Mouse (Mus musculus): ENCODE results near the gene Gm7697. TPM values are rescaled to one million over a fixed set of nuclear protein-coding genes. Genes with fewer than 3 reads are reported as not detected.
A peak's percentile ranks its signal among the peaks of the same experiment; 100 is the strongest.
"Not testable (repeated sequence)": the region's sequence is repeated elsewhere in the genome, so short reads cannot be mapped to it uniquely, and the experiment has no call there.

Gm7697 gene
- not detected in 2 replicates for polyA plus RNA-seq (2012; rRNA removed)

DNA sequence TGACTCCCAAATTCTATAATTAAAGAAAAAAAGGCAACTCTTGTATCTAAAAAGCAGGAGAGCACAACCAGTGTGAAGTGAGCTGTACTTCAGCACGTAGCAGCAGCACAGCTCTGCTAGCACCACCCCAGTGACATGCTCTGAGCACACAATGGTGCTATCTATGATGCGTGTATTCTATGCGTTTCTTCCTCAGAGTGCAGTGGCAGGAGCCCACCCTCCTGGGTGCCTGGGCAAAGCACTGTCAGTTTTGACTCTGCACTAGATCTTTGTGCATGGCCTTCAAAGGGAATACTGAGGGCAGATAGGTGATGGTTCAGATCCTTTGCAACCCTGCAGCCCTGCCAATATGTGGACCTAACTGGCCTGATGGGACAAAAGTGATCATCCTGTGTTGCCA, at the start of gene Gm7697:
Gene Gm7697, minus strand, starts transcription at position 101 of the 400 bp plus-strand sequence.
- H3K36me3 ChIP-seq (ENCODE audit: control insufficient read depth, insufficient read depth, low read length); H3K4me1 ChIP-seq (ENCODE audit: control insufficient read depth, insufficient read depth, low read length); H3K27me3 ChIP-seq (replicated peaks; ENCODE audit: control insufficient read depth, insufficient read depth, low read length); DNase-seq; H3K4me3 ChIP-seq (ENCODE audit: insufficient read depth, low read depth, low read length); H3K27ac ChIP-seq (ENCODE audit: insufficient read depth, low read depth, low read length): not testable (repeated sequence)
- WGBS, result 85% methylated on average over 2 of the region's 3 CpGs

DNA sequence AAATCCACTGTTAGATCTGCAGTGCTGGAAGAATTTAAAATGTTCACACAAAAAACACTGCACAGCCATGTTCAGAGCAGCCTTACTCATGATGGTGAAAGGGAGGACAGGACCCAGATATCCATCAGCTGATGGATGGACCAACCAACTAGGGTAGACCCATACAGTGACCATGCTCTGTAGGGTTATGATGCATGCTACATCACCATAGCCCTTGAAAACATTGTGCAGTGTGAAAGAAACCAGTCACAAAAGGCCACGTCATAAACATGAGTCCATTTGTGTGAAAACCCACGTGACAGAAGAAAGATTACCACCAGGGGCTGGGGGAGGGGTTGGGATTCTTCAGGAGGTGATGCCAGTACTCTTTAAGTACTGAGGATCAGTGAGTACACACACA, 28.5 kb upstream of the Gm7697 start:
- H3K27me3 ChIP-seq (replicated peaks; ENCODE audit: control insufficient read depth, insufficient read depth, low read length); H3K4me1 ChIP-seq (ENCODE audit: control insufficient read depth, insufficient read depth, low read length); H3K36me3 ChIP-seq (ENCODE audit: control insufficient read depth, insufficient read depth, low read length); H3K27ac ChIP-seq (ENCODE audit: insufficient read depth, low read depth, low read length); DNase-seq; H3K4me3 ChIP-seq (ENCODE audit: insufficient read depth, low read depth, low read length): not testable (repeated sequence)
- 50% methylated on average over 2 of the region's 2 CpGs for WGBS

DNA sequence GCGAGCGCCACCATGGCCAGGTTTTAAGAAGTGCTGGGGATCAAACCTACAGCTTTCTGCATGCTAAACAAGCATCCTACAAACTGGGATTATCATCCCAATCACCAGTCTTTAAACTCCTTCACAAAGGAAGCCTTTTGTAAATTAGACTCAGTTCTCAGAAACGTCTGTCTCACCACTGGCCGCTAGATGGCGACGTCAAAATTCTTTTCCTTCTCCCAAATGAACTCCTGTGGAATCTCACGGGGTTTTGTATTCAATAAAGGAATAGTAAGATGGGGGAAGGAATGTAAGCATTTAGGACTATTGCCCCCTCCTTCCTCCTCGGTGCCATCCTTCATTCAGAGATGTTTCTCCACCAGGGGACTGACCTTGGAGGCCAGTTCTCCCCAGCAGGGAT, 26.8 kb upstream of the Gm7697 start:
- 10% methylated on average over 8 of the region's 8 CpGs for WGBS
- not testable (repeated sequence) for H3K4me1 ChIP-seq (ENCODE audit: control insufficient read depth, insufficient read depth, low read length); H3K36me3 ChIP-seq (ENCODE audit: control insufficient read depth, insufficient read depth, low read length); H3K4me3 ChIP-seq (ENCODE audit: insufficient read depth, low read depth, low read length); H3K27me3 ChIP-seq (replicated peaks; ENCODE audit: control insufficient read depth, insufficient read depth, low read length); H3K27ac ChIP-seq (ENCODE audit: insufficient read depth, low read depth, low read length)
- peak; percentile 60 for DNase-seq

DNA sequence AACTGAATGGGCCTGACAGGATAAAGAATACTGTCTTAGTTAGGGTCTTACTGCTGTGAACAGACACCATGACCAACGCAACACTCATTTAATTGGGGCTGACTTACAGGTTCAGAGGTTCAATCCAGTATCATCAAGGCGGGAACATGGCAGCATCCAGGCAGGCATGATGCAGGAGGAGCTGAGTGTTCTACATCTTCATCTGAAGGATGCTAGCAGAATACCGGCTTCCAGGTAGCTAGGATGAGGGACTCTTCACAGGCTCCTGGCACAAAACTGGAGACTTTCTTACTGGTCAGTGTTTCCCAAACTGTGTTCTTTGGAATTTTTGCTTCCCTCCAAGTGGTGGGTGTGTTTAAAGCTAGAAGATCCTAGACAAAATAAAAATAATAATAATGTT, 25.3 kb upstream of the Gm7697 start:
- H3K27ac ChIP-seq (ENCODE audit: insufficient read depth, low read depth, low read length); H3K36me3 ChIP-seq (ENCODE audit: control insufficient read depth, insufficient read depth, low read length); H3K4me3 ChIP-seq (ENCODE audit: insufficient read depth, low read depth, low read length); DNase-seq; H3K27me3 ChIP-seq (replicated peaks; ENCODE audit: control insufficient read depth, insufficient read depth, low read length); H3K4me1 ChIP-seq (ENCODE audit: control insufficient read depth, insufficient read depth, low read length): not testable (repeated sequence)
- 93% methylated on average over 3 of the region's 3 CpGs for WGBS

DNA sequence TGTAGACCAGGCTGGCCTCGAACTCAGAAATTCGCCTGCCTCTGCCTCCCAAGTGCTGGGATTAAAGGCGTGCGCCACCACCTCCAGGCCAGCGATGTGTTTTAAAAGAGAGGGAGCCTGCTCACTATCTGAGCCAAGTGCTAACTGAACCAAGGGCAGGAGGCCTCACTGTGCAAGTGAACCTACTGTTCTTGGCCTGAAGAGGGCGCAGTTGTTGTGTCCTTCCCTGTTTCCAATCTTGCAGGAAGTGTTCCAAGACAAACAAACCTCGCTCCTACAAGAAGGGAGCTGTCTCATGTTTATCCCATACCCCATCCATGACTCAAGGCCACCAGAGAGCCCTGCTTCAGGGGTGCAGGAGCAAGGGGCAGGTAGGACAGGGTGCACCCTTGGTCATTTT, 24.4 kb upstream of the Gm7697 start:
- WGBS, result 67% methylated on average over 7 of the region's 7 CpGs
- TF ChIP-seq CTCF (conservative IDR thresholded peaks at IDR 0.05; ENCODE audit: insufficient read depth, insufficient read length, low read depth, low read length), result peak; percentile 50
- H3K36me3 ChIP-seq (ENCODE audit: control insufficient read depth, insufficient read depth, low read length); H3K4me1 ChIP-seq (ENCODE audit: control insufficient read depth, insufficient read depth, low read length); H3K27me3 ChIP-seq (replicated peaks; ENCODE audit: control insufficient read depth, insufficient read depth, low read length); DNase-seq; H3K27ac ChIP-seq (ENCODE audit: insufficient read depth, low read depth, low read length); H3K4me3 ChIP-seq (ENCODE audit: insufficient read depth, low read depth, low read length): not testable (repeated sequence)

DNA sequence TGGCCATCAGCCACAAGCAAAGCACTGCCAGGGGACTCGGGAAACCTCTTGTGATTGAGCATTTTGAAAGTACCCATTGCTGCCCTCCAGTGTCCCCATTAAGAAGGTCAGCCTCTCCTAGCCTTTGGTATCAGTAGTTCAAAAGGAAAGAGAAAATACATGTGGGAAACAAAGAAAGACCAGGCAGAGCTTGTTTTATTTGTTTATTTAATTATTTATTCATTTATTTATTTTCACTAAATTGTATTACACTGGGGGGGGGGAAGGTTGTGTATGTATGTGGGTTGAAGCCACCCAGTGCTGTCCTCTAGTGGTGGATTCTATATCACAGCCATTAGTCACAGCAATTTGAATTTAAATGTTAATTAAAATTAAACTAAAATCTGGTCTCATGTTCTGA, 22.2 kb upstream of the Gm7697 start:
- WGBS, result 33% methylated on average over 1 of the region's 1 CpGs
- H3K4me3 ChIP-seq (ENCODE audit: insufficient read depth, low read depth, low read length); H3K36me3 ChIP-seq (ENCODE audit: control insufficient read depth, insufficient read depth, low read length); H3K27me3 ChIP-seq (replicated peaks; ENCODE audit: control insufficient read depth, insufficient read depth, low read length); H3K4me1 ChIP-seq (ENCODE audit: control insufficient read depth, insufficient read depth, low read length); DNase-seq; H3K27ac ChIP-seq (ENCODE audit: insufficient read depth, low read depth, low read length): not testable (repeated sequence)

DNA sequence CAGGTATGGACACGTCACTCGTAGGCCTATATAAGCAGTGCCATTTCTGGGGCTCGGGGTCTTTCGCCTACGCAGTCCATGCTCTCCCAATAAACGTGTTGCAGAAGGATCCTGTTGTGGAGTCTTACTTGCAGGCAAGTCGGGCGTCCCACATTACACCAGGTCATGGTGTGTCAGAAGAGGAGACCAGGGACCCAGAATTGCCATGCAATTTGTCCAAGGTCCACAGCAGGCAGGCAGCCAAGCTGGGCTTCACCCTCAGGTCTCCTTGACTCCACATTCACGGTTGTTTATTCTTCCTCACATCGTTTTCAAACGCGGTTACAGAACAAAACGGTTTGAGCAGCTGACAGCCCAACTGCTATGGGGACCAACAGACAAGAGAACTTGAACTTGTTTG, 21.7 kb upstream of the Gm7697 start:
- not testable (repeated sequence) for H3K27ac ChIP-seq (ENCODE audit: insufficient read depth, low read depth, low read length); H3K4me1 ChIP-seq (ENCODE audit: control insufficient read depth, insufficient read depth, low read length); H3K4me3 ChIP-seq (ENCODE audit: insufficient read depth, low read depth, low read length); H3K36me3 ChIP-seq (ENCODE audit: control insufficient read depth, insufficient read depth, low read length); H3K27me3 ChIP-seq (replicated peaks; ENCODE audit: control insufficient read depth, insufficient read depth, low read length)
- DNase-seq, result peak; percentile 44
- 78% methylated on average over 13 of the region's 13 CpGs for WGBS

DNA sequence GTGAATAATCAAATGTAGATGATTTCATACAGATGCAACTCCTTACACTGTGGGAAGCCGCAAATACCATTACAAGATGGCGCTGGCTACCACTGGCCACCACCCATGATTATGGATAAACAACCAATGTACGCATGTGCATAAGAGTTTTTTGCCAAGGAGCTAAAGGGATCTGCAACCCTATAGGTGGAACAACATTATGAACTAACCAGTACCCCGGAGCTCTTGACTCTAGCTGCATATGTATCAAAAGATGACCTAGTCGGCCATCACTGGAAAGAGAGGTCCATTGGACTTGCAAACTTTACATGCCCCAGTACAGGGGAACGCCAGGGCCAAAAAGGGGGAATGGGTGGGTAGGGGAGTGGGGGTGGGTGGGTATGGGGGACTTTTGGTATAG, 21.2 kb upstream of the Gm7697 start:
- WGBS, result 94% methylated on average over 6 of the region's 6 CpGs
- not testable (repeated sequence) for H3K4me1 ChIP-seq (ENCODE audit: control insufficient read depth, insufficient read depth, low read length)

DNA sequence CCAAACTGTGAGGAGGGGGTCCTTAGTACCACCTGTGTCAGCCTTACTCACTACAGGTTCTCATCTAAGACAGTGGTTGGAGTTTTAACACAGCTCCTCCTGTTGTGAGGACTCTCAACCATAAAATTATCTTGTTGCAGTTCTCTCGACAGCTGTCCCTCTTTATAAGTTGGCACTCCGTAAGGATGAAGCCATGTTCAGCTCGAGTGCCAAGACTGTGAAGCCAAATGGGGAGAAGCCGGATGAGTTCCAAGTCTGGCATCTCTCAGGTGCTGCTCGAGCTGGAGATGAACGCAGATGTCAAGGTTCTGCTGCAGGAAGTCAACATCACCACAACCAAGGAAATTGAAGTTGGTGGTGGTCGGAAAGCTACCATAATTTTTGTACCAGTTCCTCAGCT, 18.0 kb upstream of the Gm7697 start:
- 90% methylated on average over 7 of the region's 7 CpGs for WGBS
- not testable (repeated sequence) for H3K4me1 ChIP-seq (ENCODE audit: control insufficient read depth, insufficient read depth, low read length); DNase-seq; H3K27me3 ChIP-seq (replicated peaks; ENCODE audit: control insufficient read depth, insufficient read depth, low read length); H3K36me3 ChIP-seq (ENCODE audit: control insufficient read depth, insufficient read depth, low read length); H3K27ac ChIP-seq (ENCODE audit: insufficient read depth, low read depth, low read length); H3K4me3 ChIP-seq (ENCODE audit: insufficient read depth, low read depth, low read length)

More for the DNA sequence above, 21.2 kb upstream of the Gm7697 start:
- DNase-seq; H3K4me3 ChIP-seq (ENCODE audit: insufficient read depth, low read depth, low read length); H3K27me3 ChIP-seq (replicated peaks; ENCODE audit: control insufficient read depth, insufficient read depth, low read length); H3K27ac ChIP-seq (ENCODE audit: insufficient read depth, low read depth, low read length); H3K36me3 ChIP-seq (ENCODE audit: control insufficient read depth, insufficient read depth, low read length): not testable (repeated sequence)

DNA sequence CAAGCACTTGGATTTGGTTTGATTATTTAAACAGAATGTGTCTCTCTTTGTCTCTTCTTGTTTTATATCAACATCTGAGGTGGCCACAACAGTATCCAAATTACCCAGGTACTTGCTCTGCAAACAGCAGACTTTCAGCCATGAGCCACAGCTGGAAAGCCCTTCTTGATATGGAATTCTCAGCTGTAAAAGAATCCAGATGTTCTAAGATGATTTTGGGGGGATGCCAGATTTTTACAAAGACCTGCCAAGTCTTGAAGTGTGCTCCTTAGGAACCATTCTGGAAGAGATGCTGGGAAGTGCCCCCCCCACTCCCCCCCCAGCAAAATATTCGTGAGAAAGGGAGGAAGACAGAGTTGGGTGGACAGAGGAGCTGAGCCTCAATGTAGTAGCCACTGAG, 17.6 kb upstream of the Gm7697 start:
- not testable (repeated sequence) for DNase-seq; H3K27ac ChIP-seq (ENCODE audit: insufficient read depth, low read depth, low read length); H3K27me3 ChIP-seq (replicated peaks; ENCODE audit: control insufficient read depth, insufficient read depth, low read length); H3K4me3 ChIP-seq (ENCODE audit: insufficient read depth, low read depth, low read length); H3K4me1 ChIP-seq (ENCODE audit: control insufficient read depth, insufficient read depth, low read length); H3K36me3 ChIP-seq (ENCODE audit: control insufficient read depth, insufficient read depth, low read length)
- 33% methylated on average over 1 of the region's 1 CpGs for WGBS

DNA sequence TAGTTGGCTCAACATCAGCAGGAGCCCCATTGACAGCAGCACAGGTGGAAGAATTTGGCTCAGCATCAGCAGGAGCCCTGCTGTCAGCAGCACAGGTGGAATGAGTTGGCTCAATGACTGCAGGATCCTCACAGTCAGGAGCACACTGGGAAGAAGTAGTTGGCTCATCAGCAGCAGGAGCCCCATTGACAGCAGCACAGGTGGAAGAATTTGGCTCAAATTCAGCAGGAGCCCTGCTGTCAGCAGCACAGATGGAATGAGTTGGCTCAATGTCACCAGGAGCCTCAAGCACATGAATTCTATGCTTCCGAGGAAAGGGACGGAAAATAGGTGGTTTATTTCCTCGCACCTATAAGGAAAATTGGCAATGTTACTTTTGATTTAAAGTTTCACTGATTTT, 47.8 kb downstream of the Gm7697 start:
- H3K27me3 ChIP-seq (replicated peaks; ENCODE audit: control insufficient read depth, insufficient read depth, low read length); DNase-seq: not testable (repeated sequence)
- WGBS, result 72% methylated on average over 3 of the region's 3 CpGs

DNA sequence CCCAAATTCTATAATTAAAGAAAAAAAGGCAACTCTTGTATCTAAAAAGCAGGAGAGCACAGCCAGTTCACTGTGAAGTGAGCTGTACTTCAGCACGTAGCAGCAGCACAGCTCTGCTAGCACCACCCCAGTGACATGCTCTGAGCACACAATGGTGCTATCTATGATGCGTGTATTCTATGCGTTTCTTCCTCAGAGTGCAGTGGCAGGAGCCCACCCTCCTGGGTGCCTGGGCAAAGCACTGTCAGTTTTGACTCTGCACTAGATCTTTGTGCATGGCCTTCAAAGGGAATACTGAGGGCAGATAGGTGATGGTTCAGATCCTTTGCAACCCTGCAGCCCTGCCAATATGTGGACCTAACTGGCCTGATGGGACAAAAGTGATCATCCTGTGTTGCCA, 69.3 kb downstream of the Gm7697 start, which contains the start of gene Gm9495:
Gene Gm9495, minus strand, starts transcription at position 101 of the 400 bp plus-strand sequence.
- not testable (repeated sequence) for DNase-seq; H3K27ac ChIP-seq (ENCODE audit: insufficient read depth, low read depth, low read length); H3K4me3 ChIP-seq (ENCODE audit: insufficient read depth, low read depth, low read length); H3K4me1 ChIP-seq (ENCODE audit: control insufficient read depth, insufficient read depth, low read length); H3K36me3 ChIP-seq (ENCODE audit: control insufficient read depth, insufficient read depth, low read length); H3K27me3 ChIP-seq (replicated peaks; ENCODE audit: control insufficient read depth, insufficient read depth, low read length)
- 93% methylated on average over 3 of the region's 3 CpGs for WGBS

More for the DNA sequence above, 47.8 kb downstream of the Gm7697 start:
- not testable (repeated sequence) for H3K4me1 ChIP-seq (ENCODE audit: control insufficient read depth, insufficient read depth, low read length); H3K36me3 ChIP-seq (ENCODE audit: control insufficient read depth, insufficient read depth, low read length); H3K27ac ChIP-seq (ENCODE audit: insufficient read depth, low read depth, low read length); H3K4me3 ChIP-seq (ENCODE audit: insufficient read depth, low read depth, low read length)
